Mouse (Mus musculus) lung, embryonic 16.5 days (tissue): ENCODE results near the gene Cdkl4. TPM values are rescaled to one million over a fixed set of nuclear protein-coding genes. Genes with fewer than 3 reads are reported as not detected.

ENCODE experiments used
- ATAC-seq: fragments of 200-750 bp; cut with Nextera tagmentation; 2 replicates; pipeline ENCODE4 v1.8.0; 2017; ENCODE audit warnings: low read depth, mild to moderate bottlenecking, moderate library complexity
- H3K27ac ChIP-seq: fragments of 300-500 bp; sonication (generic); 2 replicates; pipeline ENCODE4 v1.5.1; 2014; ENCODE audit warnings: mild to moderate bottlenecking, control low read depth, low read length
- H3K27me3 ChIP-seq: fragments of 300-500 bp; sonication (generic); 2 replicates; pipeline ENCODE4 v1.6.1; 2014; ENCODE audit warnings: low read depth, low read length, mixed read lengths; ENCODE audit not compliant: control insufficient read depth, insufficient read depth
- H3K36me3 ChIP-seq: fragments of 300-500 bp; sonication (generic); 2 replicates; pipeline ENCODE4 v1.6.1; 2014; ENCODE audit warnings: low read length; ENCODE audit not compliant: control insufficient read depth, insufficient read depth
- H3K4me1 ChIP-seq: fragments of 300-500 bp; sonication (generic); replicated peaks from 2 replicates; pipeline ENCODE4 v1.6.1; 2014; ENCODE audit warnings: low read length, mixed read lengths; ENCODE audit not compliant: control insufficient read depth, insufficient read depth
- H3K4me2 ChIP-seq: fragments of 300-500 bp; sonication (generic); 2 replicates; pipeline ENCODE4 v1.6.1; 2014; ENCODE audit warnings: low read depth, low read length, control low read depth
- H3K4me3 ChIP-seq: fragments of 300-500 bp; sonication (generic); 2 replicates; pipeline ENCODE4 v1.5.1; 2014; ENCODE audit warnings: mild to moderate bottlenecking, low read length, control low read depth
- H3K9ac ChIP-seq: fragments of 300-500 bp; sonication (generic); 2 replicates; pipeline ENCODE4 v1.6.1; 2014; ENCODE audit warnings: low read length, control low read depth
- H3K9me3 ChIP-seq: fragments of 300-500 bp; sonication (generic); 2 replicates; pipeline ENCODE4 v1.6.1; 2016; ENCODE audit warnings: low read length; ENCODE audit not compliant: control insufficient read depth
- WGBS: fragments of 180-500 bp; shearing (Covaris S2); extraction: QIAGEN DNeasy Blood & Tissue Kit; methylation state at CpG from one replicate; pipeline ENCODE4 v1.1.7; 2014; 5-methylcytosine and 5-hydroxymethylcytosine counted together
- polyA plus RNA-seq: library from polyadenylated mRNA; unstranded; fragments of >200 nt; fragmentation: Nextera tagmentation; extraction: Ambion mirVana; gene quantifications from 2 replicates; pipeline ENCODE4 v1.2.1, GENCODE M21; 2015

Gene Cdkl4
- polyA plus RNA-seq, 1 experiment from 2014 or later: 2.3 TPM

GRCm38 (mm10) chr17:80480855-80481224 lies 96.8 kb downstream of the Cdkl4 start:
- Histone ChIP-seq H3K4me1 (peaks cover 22% of the 10 kb centered on the region), H3K27ac (peak overlapping the region; percentile 94), H3K9ac (peak overlapping the region; percentile 94), H3K4me3 (peak overlapping the region; percentile 94), H3K4me2 (peak overlapping the region; percentile 76), H3K36me3 (no peaks in the 10 kb centered on the region; the same call in 1 of the 2 replicates), H3K27me3 (no peaks in the 10 kb centered on the region), H3K9me3 (no peaks in the 10 kb centered on the region)
- WGBS: 35% methylated on average over 7 of the region's 7 CpGs
- no peak for ATAC-seq

DNA sequence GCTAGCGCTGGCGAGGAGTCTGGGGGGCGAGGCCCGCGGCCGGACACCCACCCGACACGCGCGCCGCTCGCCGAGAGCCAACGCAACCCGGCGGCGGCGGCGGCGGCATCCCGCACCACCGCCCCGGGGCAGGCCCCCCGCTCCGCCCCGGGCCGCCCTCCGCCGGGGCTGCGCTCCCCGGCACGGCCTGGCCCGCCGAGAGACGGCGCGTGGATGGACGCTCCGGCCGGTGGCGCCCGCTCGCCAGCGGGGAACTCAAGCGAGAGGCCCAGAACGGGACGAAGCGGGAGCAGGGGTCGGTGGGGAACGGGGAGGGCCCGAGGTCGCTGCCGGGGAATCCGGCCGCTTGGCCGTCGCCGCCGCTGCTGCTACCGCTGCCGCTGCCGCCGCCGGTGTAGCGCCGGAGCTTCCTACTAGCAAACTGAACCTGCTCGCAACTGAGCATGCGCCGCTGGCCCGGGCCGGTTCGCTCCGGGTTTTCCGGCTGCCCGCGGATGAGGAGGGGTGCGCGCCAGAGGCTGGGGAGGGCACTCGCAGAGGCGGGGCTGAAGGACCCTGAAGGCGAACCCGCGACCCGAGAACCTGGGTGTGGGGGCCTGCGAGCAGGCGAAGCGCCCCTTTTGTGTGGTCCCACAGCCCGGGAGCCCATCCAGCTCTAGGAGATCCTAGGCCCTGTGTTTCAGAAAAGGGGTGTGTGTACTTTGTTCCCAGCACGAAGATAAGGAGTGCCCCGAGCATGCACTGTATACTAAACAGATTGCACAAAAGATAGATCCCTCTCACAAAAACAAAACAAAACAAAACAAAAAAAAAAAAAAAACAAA lies 97.4 kb downstream of the Cdkl4 start, which contains the start of gene Sos1:
TSS of gene Sos1 (minus strand) at position 423 of the 824 bp plus-strand sequence.
- Histone ChIP-seq H3K4me1 (peaks cover 22% of the 10 kb centered on the region), H3K4me2 (peak within 1 kb of the TSS; percentile 76), H3K27me3 (no peaks in the 10 kb centered on the region), H3K9me3 (no peaks in the 10 kb centered on the region), H3K36me3 (no peaks in the 10 kb centered on the region; the same call in 1 of the 2 replicates), H3K4me3 (peak within 1 kb of the TSS; percentile 94), H3K9ac (peak within 1 kb of the TSS; percentile 94), H3K27ac (peak within 1 kb of the TSS; percentile 94)
- ATAC-seq: peak; percentile 88
- WGBS: under 1% methylated on average over 50 of the region's 90 CpGs

- Histone ChIP-seq H3K9ac (peak overlapping the region; percentile 94), H3K36me3 (no peaks in the 10 kb centered on the region; the same call in 1 of the 2 replicates), H3K9me3 (no peaks in the 10 kb centered on the region), H3K4me3 (peak overlapping the region; percentile 94), H3K4me2 (peak overlapping the region; percentile 76), H3K4me1 (peaks cover 22% of the 10 kb centered on the region), H3K27me3 (no peaks in the 10 kb centered on the region), H3K27ac (peak overlapping the region; percentile 94)
- under 1% methylated on average over 65 of the region's 71 CpGs for WGBS
- peak; percentile 46 for ATAC-seq
Measured at GRCm38 (mm10) chr17:80479295-80480030, 98.2 kb downstream of the Cdkl4 start.

DNA sequence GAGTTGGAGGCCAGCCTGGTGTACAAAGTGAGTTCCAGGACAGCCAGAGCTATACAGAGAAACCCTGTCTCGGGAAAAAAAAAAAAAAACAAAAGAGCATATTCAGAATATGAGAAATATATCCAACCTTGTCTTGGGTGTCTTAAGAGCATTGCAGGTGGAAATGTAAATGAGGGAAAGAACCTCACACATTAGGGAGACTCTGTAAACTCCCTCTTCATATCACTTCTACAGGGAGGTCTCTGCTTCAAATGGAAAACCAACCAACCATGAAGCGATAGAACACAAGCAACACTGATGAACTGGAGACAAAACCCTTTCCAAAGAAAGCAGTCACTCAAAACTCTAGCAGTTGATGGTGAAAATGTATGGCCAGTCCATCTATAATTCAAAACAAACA lies 99.9 kb downstream of the Cdkl4 start:
- H3K9me3 ChIP-seq: no peaks in the 10 kb centered on the region
- H3K27ac ChIP-seq: no peak overlapping the region
- H3K4me3 ChIP-seq: no peak overlapping the region
- no peaks in the 10 kb centered on the region; the same call in 1 of the 2 replicates for H3K36me3 ChIP-seq
- no peak for ATAC-seq
- peaks cover 19% of the 10 kb centered on the region for H3K4me1 ChIP-seq
- no peak overlapping the region for H3K4me2 ChIP-seq
- 91% methylated on average over 2 of the region's 2 CpGs for WGBS
- H3K27me3 ChIP-seq: no peaks in the 10 kb centered on the region
- H3K9ac ChIP-seq: no peak overlapping the region

- no peaks in the 10 kb centered on the region for H3K27me3 ChIP-seq
- ATAC-seq: no peak
- H3K4me2 ChIP-seq: no peak overlapping the region
- no peak overlapping the region for H3K4me3 ChIP-seq
- H3K4me1 ChIP-seq: peaks cover 17% of the 10 kb centered on the region
- 92% methylated on average over 4 of the region's 4 CpGs for WGBS
- H3K36me3 ChIP-seq: no peaks in the 10 kb centered on the region; the same call in 1 of the 2 replicates
- H3K9me3 ChIP-seq: no peaks in the 10 kb centered on the region
- H3K9ac ChIP-seq: no peak overlapping the region
- H3K27ac ChIP-seq: no peak overlapping the region
Measured at GRCm38 (mm10) chr17:80476496-80476895, 101.1 kb downstream of the Cdkl4 start.

Other genes starting within 250 kb of the Cdkl4 start
- gene Gm10190, start 204.3 kb downstream of the Cdkl4 start, polyA plus RNA-seq: 0.88 TPM in 1 of 2 replicates, not detected in the other
- gene Sos1, start 97.4 kb downstream of the Cdkl4 start, polyA plus RNA-seq: 3.5 TPM in 2 replicates
- 42.5 and 44.0 TPM in 2 replicates for gene Map4k3, start 150.7 kb upstream of the Cdkl4 start, polyA plus RNA-seq